Comparison of ENCODE assay signal across 25 mouse cellular contexts in genomic region chr5:33396828-33397227, GRCm38 (mm10). TPM values are rescaled to one million over a fixed set of nuclear protein-coding genes. Genes with fewer than 3 reads are reported as not detected.
"Had no signal": no experiment of that assay in that cellular context is flagged by ENCODE, and none has a peak within 500 bp of the region (broad histone marks: within the 10 kb centered on the region; RNA-seq: fewer than 3 reads in every experiment).

No protein-coding gene starts in this region.

- DNase-seq: kidney, adult 2 months; kidney, postnatal 14 days; lung, embryonic 14.5 days; lung, postnatal 10 days; lung, postnatal 4 days; thymus, adult 2 months; thymus, postnatal 25 days had no signal

- H3K9me3 ChIP-seq: hindbrain, embryonic 15.5 days; kidney, embryonic 15.5 days; limb, embryonic 15.5 days; liver, embryonic 12.5 days; megakaryocyte, embryonic 14.5 days; midbrain, embryonic 13.5 days; neural tube, embryonic 12.5 days; stomach, embryonic 15.5 days had no signal

- H3K27me3 ChIP-seq: hindbrain, embryonic 15.5 days; kidney, embryonic 15.5 days; limb, embryonic 15.5 days; liver, embryonic 12.5 days; megakaryocyte, embryonic 14.5 days; midbrain, embryonic 13.5 days; neural tube, embryonic 12.5 days; stomach, embryonic 15.5 days had no signal

- H3K4me2 ChIP-seq: hindbrain, embryonic 15.5 days; kidney, embryonic 15.5 days; limb, embryonic 15.5 days; liver, embryonic 12.5 days; lung, embryonic 14.5 days; midbrain, embryonic 13.5 days; neural tube, embryonic 12.5 days; stomach, embryonic 15.5 days had no signal

- H3K4me1 ChIP-seq: kidney, embryonic 15.5 days; liver, embryonic 12.5 days; stomach, embryonic 15.5 days had no signal

- H3K4me3 ChIP-seq: hindbrain, embryonic 15.5 days; kidney, embryonic 15.5 days; limb, embryonic 15.5 days; liver, embryonic 12.5 days; megakaryocyte, embryonic 14.5 days; midbrain, embryonic 13.5 days; neural tube, embryonic 12.5 days; stomach, embryonic 15.5 days had no signal

- H3K9ac ChIP-seq: hindbrain, embryonic 15.5 days; kidney, embryonic 15.5 days; limb, embryonic 15.5 days; liver, embryonic 12.5 days; lung, embryonic 14.5 days; midbrain, embryonic 13.5 days; neural tube, embryonic 12.5 days; stomach, embryonic 15.5 days had no signal

- H3K27ac ChIP-seq: hindbrain, embryonic 15.5 days; kidney, embryonic 15.5 days; limb, embryonic 15.5 days; liver, embryonic 12.5 days; midbrain, embryonic 13.5 days; neural tube, embryonic 12.5 days; stomach, embryonic 15.5 days had no signal

- ATAC-seq: intestine, embryonic 16.5 days; liver, embryonic 12.5 days; midbrain, embryonic 13.5 days had no signal

- H3K36me3 ChIP-seq: hindbrain, embryonic 15.5 days had no signal

RNA-seq across cellular contexts. Expression of gene Nkx1-1, which starts 36.9 kb away (rescaled TPM):
- total RNA-seq: left cerebral cortex, adult 8-10 months; left cerebral cortex, postnatal 25 days; monocyte, adult 5-6 weeks; neutrophil, adult 5-6 weeks had no signal
- polyA plus RNA-seq: intestine, embryonic 16.5 days; kidney, adult 2 months; kidney, embryonic 15.5 days; large intestine, adult 2 months; limb, embryonic 11.5 days; limb, embryonic 15.5 days; liver, embryonic 12.5 days; liver, embryonic 16.5 days; lung, embryonic 14.5 days; midbrain, embryonic 13.5 days; spleen, adult 2 months; stomach, embryonic 15.5 days; thymus, adult 2 months; urinary bladder, adult 2 months had no signal
